Mouse (Mus musculus) ovary, postnatal 14 days (tissue): ENCODE data around the gene Mis12.

ENCODE experiments used
- DNase-seq: peaks from one replicate; pipeline ENCODE4 v3.0.0; 2022; ENCODE audit warnings: low spot score

Gene Mis12

DNA sequence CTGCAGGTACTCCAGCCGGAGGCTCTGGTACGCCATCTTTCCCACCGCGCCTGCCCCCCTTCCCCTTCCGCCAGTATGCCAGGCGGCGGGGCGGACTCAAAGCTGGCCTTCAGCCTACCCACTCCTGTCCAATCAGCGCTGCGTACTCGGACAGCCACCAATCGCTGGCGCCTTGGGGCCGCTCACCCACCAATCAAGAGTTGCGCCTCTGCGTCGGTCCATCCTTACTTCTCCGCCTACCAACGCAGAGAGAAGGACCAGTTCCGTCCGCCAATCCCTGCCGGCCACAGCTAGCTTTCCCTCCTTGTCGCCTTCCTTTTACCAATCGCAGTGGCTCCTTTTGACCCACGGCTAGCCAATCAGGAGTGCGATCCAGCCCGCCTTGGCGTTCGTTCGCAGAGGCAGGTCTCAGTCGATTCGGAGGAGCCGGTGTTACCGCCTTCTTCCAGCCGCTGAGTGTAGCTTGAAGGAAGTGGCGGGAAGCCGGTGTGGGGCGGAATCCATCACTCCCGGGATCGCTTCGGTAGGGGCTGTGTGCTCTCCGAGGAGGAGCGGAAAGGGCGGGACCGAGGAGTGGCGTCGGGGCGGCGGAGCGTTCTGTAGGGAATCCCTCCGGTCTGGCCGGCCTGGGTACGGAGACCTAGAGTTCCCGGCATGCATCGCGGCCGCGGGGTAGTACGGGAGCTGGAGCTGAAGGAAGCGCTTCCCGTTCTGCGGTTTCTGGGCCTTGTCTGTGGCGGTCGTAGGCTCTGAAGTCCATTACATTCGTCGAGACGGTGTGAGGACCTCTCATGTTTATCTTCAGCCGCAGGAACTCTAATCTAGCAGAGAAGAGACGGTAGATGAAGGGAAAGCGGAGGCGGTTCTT is at the start of gene Mis12, which contains the start of gene Derl2:
Gene Mis12, plus strand, starts transcription at position 411 of the 868 bp plus-strand sequence.
Gene Derl2, minus strand, starts transcription at position 641 of the 868 bp plus-strand sequence.
- peak; percentile 96 for DNase-seq

DNA sequence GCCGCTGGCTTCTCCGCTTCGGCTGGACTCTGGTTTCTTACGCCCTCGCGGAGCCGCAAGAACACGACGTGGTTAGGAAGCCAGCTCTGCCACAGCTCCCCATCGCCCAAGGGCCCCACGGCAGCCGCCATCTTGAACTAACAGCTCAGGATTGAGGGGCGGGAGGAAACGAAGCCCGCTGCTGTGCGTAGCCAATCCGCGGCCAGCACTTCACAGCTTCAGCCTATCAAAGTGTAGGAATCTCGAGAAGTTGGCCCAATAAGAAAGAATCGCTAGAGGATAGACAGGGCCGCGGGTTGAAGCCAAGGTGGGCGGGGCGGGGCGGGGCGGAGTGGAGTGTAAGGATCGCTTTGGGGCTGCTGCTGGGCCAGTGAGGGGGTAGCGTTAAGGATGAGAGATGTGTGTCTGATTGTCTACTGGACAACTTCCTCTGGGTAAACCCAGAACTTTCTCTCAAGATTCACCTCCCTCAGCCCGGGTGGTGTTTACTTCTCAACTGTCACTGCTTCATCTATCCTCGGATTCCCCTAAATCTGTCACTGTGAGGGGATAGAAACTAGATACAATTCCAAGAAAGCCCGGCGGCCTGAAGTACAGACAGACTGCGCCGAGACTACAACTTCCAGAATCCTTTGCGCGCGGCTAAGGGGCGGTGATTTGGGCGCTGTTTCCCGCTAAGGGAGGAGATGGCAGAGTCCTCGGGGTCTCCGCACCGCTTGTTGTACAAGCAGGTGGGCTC is 49.4 kb upstream of the Mis12 start, which contains the start of the genes Nup88 and Rpain:
Gene Nup88, minus strand, starts transcription at position 153 of the 739 bp plus-strand sequence.
Gene Rpain, plus strand, starts transcription at position 393 of the 739 bp plus-strand sequence.
- DNase-seq, result peak; percentile 80

DNA sequence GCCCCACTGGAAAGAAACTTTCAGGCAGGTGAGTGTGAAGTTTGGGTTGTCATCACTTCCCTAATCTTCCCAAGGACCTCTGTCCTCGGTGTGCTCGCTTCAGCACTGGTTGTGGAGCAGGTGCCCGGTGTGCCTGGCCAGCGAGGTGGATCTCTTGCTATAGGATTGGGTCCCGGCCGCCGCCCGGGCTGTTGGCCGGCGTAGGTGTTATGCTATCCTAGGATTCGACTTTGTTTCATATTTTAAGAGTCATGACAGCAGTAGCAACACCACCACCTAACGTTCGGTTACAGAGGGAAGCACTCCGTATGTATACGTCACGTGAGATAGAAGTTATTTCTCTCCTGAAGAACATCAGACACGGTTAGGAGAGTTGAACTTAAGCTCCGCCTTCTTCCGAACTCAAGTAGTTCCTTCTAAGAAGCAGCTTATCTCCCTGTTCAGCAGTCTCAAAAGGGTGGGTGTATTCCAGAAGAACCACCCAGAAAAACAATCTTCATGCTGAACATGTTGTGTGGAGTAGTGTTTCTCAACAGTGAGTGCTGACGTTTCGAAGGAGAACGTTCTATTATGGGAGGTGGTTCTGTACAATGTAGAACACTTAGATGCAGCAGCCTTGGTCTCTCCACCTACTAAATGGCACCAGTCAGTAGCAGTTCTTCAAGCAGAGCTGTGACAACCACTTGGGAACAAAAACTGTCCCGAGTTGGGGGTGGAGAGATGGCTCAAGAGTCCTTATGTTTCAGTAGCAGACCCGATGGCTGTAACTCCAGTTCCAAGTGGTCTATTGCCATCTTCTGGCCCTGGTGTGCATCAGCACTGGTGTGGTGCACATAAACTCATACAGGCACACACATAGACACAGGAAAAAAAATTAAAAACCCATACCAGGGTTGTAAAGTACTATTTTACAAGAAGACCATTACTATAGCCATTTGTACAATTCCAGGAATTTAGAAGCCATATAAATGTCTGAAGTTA is 48.6 kb upstream of the Mis12 start:
- DNase-seq, result no peak

DNA sequence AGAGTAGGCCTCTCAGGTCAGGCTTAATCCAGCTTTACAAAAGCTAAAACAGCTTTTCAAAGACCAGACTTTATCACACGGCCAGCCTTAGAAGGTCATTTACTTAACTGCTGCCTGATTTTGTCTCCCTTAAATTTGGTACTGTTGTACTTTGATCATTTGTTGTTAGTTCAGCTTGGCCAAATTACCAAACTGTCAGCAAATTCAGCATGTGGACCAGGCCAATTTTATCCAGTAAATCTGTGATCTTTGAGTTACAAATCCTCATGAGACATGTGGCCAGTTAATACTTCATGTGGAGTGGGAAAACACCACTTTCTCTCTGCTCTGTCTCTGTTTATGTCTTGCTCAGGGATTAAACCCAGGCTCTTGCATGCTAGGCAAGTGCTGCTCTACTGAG is 46.8 kb upstream of the Mis12 start:
- no peak for DNase-seq

DNA sequence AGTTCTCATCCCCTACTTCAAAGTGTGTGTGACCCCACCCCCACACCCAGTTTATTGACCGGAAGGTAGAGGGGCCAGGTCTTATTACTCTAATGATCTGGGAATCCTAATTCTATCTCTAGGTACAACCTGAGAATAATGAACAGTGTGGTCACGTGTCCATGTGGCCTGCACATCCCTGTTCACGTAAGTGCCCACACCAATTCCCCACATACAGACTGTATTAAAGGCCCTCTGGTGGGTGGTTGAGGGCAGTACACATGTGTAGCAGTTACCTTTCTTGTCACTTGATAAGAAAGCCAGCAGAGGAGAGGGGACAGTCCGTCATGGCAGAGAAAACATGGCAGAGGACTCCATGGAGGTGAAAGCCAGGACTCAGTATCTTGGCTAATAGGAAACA is 45.5 kb upstream of the Mis12 start:
- no peak for DNase-seq

DNA sequence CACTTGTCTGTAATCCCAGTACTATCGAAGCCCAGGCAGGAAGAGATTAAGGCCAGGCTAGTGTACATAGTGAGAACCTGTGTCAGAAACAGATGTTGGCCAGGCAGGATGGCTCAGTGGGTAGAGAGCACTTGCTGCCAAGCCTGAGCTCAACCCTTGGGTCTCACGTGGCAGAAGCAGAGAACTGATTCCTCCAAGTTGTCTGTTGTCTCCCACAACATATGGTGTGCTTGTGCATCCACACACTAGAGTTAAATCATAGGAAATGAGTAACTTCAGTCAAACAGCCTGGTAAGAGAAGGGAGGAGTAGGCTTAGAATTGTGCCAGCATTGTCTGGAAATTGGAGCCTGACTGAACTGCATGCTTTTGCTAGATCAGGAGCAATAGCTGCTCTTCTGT is 44.2 kb upstream of the Mis12 start:
- DNase-seq, result no peak

DNA sequence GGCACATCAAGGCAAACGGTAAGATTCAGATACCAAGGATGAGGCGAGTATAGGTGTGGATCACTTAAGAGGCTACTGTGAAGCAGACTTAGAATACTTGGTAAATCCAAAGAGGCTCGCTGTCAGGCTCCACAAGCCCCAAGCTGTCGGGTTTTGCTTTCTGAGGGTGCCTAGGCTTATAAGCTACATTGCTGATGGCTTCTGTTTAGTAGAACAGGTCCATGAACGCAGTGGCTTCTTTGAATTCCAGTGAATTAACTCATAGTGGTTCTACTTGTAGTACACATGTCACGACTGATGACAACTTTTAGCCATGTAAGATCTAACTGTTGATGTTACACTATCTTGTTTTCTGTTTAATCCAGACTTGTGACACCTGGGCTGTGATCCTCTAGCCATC is 42.1 kb upstream of the Mis12 start:
- no peak for DNase-seq

DNA sequence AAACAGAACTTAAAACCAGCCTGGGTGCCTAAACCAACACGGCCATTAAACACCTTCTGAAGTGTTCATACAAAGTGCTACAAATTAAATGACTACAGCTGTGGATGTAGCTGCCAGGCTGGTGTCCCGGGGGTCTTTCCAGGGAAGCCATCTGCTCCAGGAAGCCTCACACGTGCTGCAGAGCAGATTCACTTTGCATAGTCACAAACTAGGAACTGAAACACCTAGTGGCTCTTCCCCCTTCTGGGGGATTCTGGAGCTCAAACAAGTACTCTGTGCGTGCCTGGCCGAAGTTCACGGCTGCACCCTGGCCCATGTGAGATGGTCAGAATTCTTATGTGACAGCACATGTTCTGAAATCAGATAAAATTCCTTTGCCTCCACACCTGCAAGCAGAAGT is 39.2 kb upstream of the Mis12 start:
- no peak for DNase-seq

DNA sequence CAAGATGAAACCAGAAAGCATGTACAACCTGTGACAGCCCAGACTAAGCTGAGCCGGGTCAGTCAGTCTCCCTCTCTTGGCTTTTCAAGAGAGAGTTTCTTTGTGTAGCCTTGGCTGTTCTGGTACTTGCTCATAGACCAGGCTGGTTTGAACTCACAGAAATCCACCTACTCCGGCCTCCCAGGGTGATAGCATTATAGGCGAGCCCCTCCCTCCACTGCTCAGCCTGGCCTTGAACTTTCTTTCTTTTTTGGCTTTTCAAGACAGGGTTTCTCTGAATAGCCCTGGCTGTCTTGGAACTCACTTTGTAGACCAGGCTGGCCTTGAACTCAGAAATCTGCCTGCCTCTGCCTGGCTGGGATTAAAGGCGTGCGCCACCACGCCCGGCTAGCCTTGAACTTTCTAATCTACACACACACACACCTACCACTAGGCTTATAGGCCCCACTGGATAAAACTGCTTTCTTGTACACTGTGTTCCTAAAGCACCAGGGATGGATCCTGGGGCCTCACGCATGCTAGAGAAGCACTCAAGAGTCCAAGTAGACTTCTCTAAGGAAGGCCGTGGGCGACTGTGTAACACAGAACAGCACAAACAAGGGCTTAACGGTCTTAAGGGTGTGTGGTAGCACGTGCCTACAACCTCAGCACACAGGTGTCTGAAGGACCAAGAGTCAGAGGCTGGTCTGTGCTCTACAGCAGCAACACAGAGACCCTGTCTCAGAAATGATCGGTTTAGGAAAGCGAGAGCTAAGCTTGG is 38.5 kb upstream of the Mis12 start:
- no peak for DNase-seq

DNA sequence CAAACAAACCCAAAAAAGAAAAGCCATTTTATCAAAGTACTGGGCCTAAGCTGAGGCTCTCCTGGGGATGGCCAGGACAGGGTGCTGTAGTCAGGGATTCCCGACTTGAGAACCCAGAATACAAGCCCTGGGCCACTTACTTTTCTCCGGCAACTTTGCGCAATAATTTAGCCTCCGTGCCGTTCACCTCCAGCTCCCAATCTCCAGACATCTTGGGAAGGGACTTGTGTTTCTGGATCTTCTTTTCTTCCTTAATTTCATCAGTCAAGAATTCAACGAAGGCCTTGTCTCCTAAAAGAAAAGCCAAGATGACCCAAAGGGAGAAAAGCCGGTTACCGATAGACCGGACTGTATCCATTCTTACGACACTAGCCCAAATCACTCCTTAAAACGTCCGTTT is 37.4 kb upstream of the Mis12 start:
- DNase-seq, result no peak

DNA sequence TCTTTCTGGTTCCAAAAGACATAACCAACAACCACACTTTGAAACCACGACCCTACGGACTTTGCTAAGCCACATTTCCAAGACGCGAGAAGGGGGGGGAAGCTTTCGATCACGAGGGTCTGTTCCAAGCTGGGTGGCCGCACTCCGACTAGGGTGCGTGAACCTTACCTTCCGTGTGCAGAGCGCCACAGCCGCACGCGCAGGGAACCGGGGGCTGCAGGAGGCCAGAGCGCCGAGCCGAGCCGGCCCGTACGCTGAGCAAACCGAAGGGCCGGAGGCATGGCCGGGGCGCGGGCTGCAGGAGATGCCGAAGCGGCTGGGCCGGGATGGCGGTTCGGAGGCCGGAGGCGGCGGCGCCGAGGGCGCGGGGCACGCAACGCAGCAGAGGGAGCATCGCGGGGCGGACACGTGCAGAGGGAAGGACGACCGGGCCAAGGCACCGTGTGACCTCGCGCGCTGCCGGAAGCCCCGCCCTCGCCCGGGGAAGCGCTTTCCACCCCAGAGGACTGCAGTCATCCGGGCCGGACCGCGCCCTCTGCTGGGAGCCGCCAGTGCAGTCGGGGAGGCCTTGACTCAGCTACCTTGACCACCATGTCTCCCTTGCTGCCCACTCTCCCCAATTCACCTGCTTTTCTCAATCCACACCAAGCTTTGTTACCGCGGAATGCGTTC is 36.7 kb upstream of the Mis12 start, which contains the start of gene C1qbp:
Gene C1qbp, minus strand, starts transcription at position 470 of the 672 bp plus-strand sequence.
- DNase-seq, result peak; percentile 94

DNA sequence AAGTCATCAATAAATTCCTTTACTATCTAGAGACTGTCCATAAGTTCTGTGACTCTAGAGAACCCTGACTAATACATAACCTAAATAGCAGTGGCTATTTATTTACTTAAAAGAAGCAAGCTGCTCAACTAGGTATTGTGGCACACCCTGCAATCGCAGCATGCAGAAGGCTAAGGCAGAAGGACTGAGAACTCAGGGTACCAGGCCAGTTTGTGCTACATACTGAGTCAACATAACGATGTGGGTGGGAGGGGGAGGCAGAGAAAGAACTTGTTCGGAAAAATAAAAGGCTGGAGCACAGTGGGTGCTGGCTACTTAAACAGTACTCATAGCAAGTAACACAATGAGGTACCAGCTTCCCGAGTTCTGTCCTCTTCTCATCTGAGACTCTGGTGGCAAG is 18.2 kb upstream of the Mis12 start:
- DNase-seq, result no peak

DNA sequence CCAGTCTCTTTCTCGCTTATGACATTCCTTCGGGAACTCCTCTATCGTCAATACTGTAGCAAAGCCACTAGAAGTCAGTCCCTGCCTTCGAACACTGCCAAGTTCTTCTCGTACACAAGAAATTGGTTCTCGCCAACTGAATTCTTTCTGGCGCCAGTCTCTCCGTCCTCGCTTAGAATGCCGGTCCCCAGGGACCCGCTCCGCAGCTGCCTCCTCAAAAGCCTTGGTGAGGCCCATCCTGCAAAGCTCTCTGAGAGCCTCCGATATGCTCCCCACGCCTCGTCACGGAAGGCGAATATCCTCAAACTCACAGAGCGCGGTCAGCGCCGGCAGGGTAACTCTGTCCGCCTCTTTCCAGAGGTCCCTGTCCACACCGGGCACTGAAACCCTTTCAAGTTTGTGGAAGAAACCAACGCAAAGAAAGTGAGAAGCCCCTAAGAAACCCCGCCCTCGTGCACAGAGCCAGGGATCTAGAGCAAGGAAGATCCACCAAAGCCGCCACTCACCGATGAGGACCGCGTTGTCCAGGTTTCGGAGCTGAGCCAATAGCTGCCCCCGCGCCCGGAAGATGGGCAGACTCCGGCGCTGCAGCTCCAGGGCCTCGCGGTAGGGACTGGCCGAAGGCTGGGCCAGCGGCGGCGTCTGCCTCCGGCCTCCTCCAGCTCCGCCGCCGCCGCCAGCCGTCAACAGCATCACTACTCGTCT is 15.6 kb upstream of the Mis12 start:
- DNase-seq, result no peak

DNA sequence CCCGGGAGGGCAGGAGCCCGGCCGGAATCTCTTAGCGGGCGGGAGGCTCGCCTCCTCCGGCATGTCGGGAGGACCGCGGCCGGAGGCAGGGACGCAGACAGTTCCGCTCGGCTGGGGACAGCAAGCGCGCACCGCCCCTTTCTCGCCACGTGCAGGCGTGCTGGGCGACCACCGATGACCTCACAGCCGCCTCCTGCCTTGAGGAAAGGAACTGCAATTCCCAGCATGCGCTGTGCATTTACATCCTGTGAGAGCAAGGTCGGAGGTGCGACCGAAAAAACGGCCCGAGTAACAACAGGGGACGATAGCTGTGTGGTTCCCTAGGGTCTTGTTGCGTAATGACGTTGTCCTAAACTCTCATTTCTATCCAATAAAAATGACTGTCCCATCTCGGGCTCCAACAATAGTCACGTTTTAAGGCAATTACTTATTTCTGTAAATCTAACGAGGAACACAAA is 15.1 kb upstream of the Mis12 start, which contains the start of gene Dhx33:
Gene Dhx33, minus strand, starts transcription at position 122 of the 458 bp plus-strand sequence.
- DNase-seq, result peak; percentile 91

DNA sequence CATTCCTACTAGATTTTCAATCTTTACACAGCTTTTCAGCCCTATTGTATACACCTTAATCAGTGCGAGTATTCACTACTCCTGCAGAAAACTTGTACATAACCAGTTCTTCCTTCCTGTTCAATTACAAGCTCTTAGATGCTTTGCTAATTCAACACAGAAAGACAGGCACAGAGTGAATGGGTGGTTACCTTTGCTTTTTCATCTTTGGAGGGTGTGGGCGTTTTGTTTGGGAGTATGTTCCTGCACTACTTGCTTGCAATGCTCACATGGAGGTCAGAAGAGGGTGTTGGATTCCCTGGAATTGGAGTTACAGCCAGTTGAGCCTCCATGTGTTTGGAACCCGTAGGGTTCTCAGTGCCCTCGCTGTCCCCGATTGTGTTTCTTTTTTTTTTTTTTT is 14.4 kb upstream of the Mis12 start:
- no peak for DNase-seq

DNA sequence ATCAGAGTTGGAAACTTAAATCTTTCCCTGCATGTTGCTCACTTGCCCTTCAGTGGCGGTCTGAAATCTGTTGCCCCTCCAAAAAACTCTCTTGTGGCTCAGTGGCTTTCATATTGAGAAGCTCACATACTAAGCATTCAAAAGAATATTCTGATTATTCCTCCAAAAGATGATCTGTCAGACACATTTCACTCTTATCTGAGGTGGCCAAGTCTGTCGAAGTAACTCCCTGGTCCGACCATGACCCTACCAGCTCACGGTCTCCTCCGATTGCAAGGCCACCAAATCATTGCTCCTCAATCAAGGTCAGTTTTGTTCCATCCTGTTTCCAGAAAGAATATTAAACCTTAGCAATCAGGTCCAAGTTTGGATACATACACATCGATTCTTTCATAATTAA is 12.4 kb upstream of the Mis12 start:
- no peak for DNase-seq

DNA sequence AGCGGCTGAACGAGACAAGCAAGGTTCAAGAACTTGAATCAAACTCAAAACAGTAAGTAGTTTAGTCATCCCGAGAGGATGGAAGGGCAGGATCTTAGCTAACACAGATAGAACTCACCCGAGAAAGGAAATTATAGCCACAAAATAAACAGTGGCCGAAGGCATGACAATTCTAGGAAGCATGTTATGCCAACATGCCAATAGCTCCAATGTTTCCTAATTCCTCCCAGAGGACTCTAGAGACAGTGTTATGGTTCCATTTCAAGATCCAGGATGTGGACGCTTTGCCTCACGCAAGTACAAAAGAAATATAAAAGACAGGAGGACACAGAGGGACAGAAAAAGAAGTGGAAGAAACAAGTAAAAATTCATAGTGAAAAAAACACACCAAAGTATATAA is 11.6 kb upstream of the Mis12 start:
- no peak for DNase-seq

DNA sequence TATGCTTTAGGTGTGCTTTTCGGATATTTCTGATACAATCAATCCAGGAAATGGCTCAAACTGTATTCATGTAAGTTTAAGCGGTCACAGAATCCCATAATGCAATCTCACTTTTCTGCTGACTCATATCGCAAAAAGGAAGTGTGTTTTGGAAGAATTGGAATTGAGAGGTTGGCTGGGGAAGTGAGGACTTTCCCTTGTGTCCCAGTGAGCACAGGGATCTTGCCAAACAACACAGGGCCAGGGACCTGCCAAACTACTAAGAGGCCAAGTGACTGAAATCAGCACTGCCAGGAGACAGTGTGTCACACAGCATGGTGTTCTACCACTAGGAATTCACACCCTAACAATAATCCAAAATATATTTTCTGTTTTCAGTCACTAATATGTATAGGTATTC is 11.1 kb upstream of the Mis12 start:
- DNase-seq, result no peak

DNA sequence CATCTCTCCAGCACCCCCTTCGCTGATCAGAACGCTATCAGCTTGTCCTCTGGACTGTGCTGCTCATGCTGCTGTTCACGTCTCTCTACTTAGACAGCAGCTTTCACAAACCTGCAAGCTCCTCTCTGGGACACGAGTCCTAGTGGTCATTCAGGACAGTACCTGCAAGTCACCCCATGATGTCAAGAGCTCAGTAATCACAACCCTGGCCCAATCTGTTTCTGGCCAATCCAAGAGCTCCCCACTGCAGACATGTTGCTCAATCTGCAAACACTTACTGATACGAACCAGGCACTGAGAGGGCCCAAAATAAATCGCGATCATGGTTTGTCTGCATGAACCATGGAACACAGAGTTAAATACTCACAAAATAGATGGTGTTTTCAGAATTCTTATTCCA is 6.7 kb upstream of the Mis12 start:
- no peak for DNase-seq

DNA sequence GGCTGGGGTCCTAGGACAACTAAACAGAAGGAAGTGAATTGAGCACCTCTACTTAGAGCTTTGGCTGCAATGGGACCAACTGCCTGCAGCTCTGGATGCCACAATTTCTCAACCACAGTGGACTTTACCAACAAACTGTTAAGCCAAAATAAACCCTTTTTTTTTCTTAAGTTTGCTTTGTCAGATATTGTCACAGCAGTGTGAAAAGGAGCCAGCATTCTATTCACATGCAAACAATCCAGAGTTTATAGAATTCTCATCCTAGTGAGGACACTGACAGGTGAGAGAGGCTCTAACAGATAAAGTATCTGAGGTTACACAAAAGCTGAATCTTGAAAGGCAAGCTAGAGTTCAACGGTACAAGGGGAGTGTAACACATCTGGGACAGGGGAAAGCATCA is 2.4 kb upstream of the Mis12 start:
- no peak for DNase-seq
